Mouse (Mus musculus) heart, embryonic 11.5 days (tissue): ENCODE measurements around the gene Dnlz. TPM values are rescaled to one million over a fixed set of nuclear protein-coding genes. Genes with fewer than 3 reads are reported as not detected.

Experiments used
- ATAC-seq: fragments of 200-750 bp; cut with Nextera tagmentation; replicated peaks from 2 replicates; pipeline ENCODE4 v1.8.0; 2017; ENCODE audit warnings: moderate library complexity; ENCODE audit not compliant: insufficient number of reproducible peaks, low FRiP score, low TSS enrichment
- H3K27ac ChIP-seq: fragments of 300-500 bp; sonication (generic); 2 replicates; pipeline ENCODE4 v1.5.1; 2014; ENCODE audit warnings: mild to moderate bottlenecking, low read depth, low read length
- H3K27me3 ChIP-seq: fragments of 300-500 bp; sonication (generic); 2 replicates; pipeline ENCODE4 v1.6.1; 2014; ENCODE audit warnings: mild to moderate bottlenecking, low read length, mixed read lengths; ENCODE audit not compliant: control insufficient read depth, insufficient read depth
- H3K36me3 ChIP-seq: fragments of 300-500 bp; sonication (generic); 2 replicates; pipeline ENCODE4 v1.6.1; 2014; ENCODE audit warnings: mild to moderate bottlenecking, low read length, moderate library complexity, mixed read lengths; ENCODE audit not compliant: control insufficient read depth, insufficient read depth
- H3K4me1 ChIP-seq: fragments of 300-500 bp; sonication (generic); 2 replicates; pipeline ENCODE4 v1.6.1; 2014; ENCODE audit warnings: low read length; ENCODE audit not compliant: control insufficient read depth, insufficient read depth
- H3K4me2 ChIP-seq: fragments of 300-500 bp; sonication (generic); 2 replicates; pipeline ENCODE4 v1.6.1; 2014; ENCODE audit warnings: mild to moderate bottlenecking, moderate library complexity
- H3K4me3 ChIP-seq: fragments of 300-500 bp; sonication (generic); 2 replicates; pipeline ENCODE4 v1.5.1; 2014; ENCODE audit warnings: low read depth, low read length
- H3K9ac ChIP-seq: fragments of 300-500 bp; sonication (generic); 2 replicates; pipeline ENCODE4 v1.6.1; 2014; ENCODE audit warnings: mild to moderate bottlenecking, low read depth, low read length, moderate library complexity
- H3K9me3 ChIP-seq: fragments of 300-500 bp; sonication (generic); replicated peaks from 2 replicates; pipeline ENCODE4 v1.6.1; 2016; ENCODE audit warnings: low read length; ENCODE audit not compliant: control insufficient read depth
- WGBS: fragments of 180-500 bp; shearing (Covaris S2); extraction: QIAGEN DNeasy Blood & Tissue Kit; methylation state at CpG from one replicate; pipeline ENCODE4 v1.1.7; 2014; ENCODE audit not compliant: insufficient replicate concordance; 5-methylcytosine and 5-hydroxymethylcytosine counted together
- polyA plus RNA-seq: library from polyadenylated mRNA; unstranded; fragments of >200 nt; fragmentation: Nextera tagmentation; extraction: Ambion mirVana; gene quantifications from 2 replicates; pipeline ENCODE4 v1.2.1, GENCODE M21; 2014

The Dnlz gene
- polyA plus RNA-seq, 1 experiment from 2014 or later: 26.3 TPM

GRCm38 (mm10) chr2:26320245-26321185 lies 31.4 kb downstream of the Dnlz start:
- H3K27me3 ChIP-seq: no peaks in the 10 kb centered on the region
- no peaks in the 10 kb centered on the region for H3K9me3 ChIP-seq
- ATAC-seq: no peak
- H3K4me2 ChIP-seq: no peak overlapping the region
- no peak overlapping the region for H3K27ac ChIP-seq
- WGBS: 80% methylated on average over 14 of the region's 14 CpGs
- no peak overlapping the region for H3K9ac ChIP-seq
- H3K4me3 ChIP-seq: no peak overlapping the region
- peaks cover 32% of the 10 kb centered on the region for H3K4me1 ChIP-seq
- peaks cover 18% of the 10 kb centered on the region for H3K36me3 ChIP-seq

GRCm38 (mm10) chr2:26319519-26320244 lies 32.2 kb downstream of the Dnlz start:
- 83% methylated on average over 13 of the region's 13 CpGs for WGBS
- H3K4me3 ChIP-seq: no peak overlapping the region
- no peak overlapping the region for H3K27ac ChIP-seq
- peaks cover 11% of the 10 kb centered on the region for H3K36me3 ChIP-seq
- H3K4me1 ChIP-seq: peaks cover 29% of the 10 kb centered on the region
- no peak for ATAC-seq
- no peaks in the 10 kb centered on the region for H3K27me3 ChIP-seq
- no peak overlapping the region for H3K4me2 ChIP-seq
- H3K9ac ChIP-seq: no peak overlapping the region
- H3K9me3 ChIP-seq: no peaks in the 10 kb centered on the region

- no peaks in the 10 kb centered on the region for H3K27me3 ChIP-seq
- ATAC-seq: no peak
- no peak overlapping the region for H3K4me3 ChIP-seq
- H3K36me3 ChIP-seq: peaks cover 11% of the 10 kb centered on the region
- H3K9me3 ChIP-seq: no peaks in the 10 kb centered on the region
- peaks cover 35% of the 10 kb centered on the region for H3K4me1 ChIP-seq
- no peak overlapping the region for H3K9ac ChIP-seq
- WGBS: 87% methylated on average over 9 of the region's 9 CpGs
- H3K27ac ChIP-seq: no peak overlapping the region
- no peak overlapping the region for H3K4me2 ChIP-seq
Measured at GRCm38 (mm10) chr2:26319109-26319508, 32.8 kb downstream of the Dnlz start.

- no peak overlapping the region for H3K4me3 ChIP-seq
- peaks cover 1% of the 10 kb centered on the region for H3K36me3 ChIP-seq
- ATAC-seq: no peak
- H3K4me2 ChIP-seq: no peak overlapping the region
- peaks cover 37% of the 10 kb centered on the region for H3K4me1 ChIP-seq
- no peak overlapping the region for H3K9ac ChIP-seq
- no peak overlapping the region for H3K27ac ChIP-seq
- H3K27me3 ChIP-seq: no peaks in the 10 kb centered on the region
- WGBS: 81% methylated on average over 3 of the region's 3 CpGs
- H3K9me3 ChIP-seq: no peaks in the 10 kb centered on the region
Measured at GRCm38 (mm10) chr2:26317991-26318672, 33.8 kb downstream of the Dnlz start.

- no peak overlapping the region for H3K9ac ChIP-seq
- H3K4me2 ChIP-seq: peak overlapping the region; percentile 94
- ATAC-seq: no peak
- WGBS: 65% methylated on average over 3 of the region's 3 CpGs
- peaks cover 37% of the 10 kb centered on the region for H3K4me1 ChIP-seq
- H3K9me3 ChIP-seq: no peaks in the 10 kb centered on the region
- H3K27me3 ChIP-seq: no peaks in the 10 kb centered on the region
- no peaks in the 10 kb centered on the region for H3K36me3 ChIP-seq
- no peak overlapping the region for H3K27ac ChIP-seq
- no peak overlapping the region for H3K4me3 ChIP-seq
Measured at GRCm38 (mm10) chr2:26317371-26317770, 34.5 kb downstream of the Dnlz start.

GRCm38 (mm10) chr2:26316576-26317246 lies 35.2 kb downstream of the Dnlz start:
- H3K4me3 ChIP-seq: peak overlapping the region; percentile 90
- 63% methylated on average over 9 of the region's 9 CpGs for WGBS
- H3K9ac ChIP-seq: peak overlapping the region; percentile 94
- peak overlapping the region; percentile 94 for H3K4me2 ChIP-seq
- no peak for ATAC-seq
- H3K9me3 ChIP-seq: no peaks in the 10 kb centered on the region
- H3K27ac ChIP-seq: no peak overlapping the region; the same call in 1 of the 2 replicates
- no peaks in the 10 kb centered on the region for H3K36me3 ChIP-seq
- H3K27me3 ChIP-seq: no peaks in the 10 kb centered on the region
- peaks cover 41% of the 10 kb centered on the region for H3K4me1 ChIP-seq

GRCm38 (mm10) chr2:26315925-26316311 lies 36.0 kb downstream of the Dnlz start:
- no peaks in the 10 kb centered on the region for H3K27me3 ChIP-seq
- H3K4me1 ChIP-seq: peaks cover 41% of the 10 kb centered on the region
- 1% methylated on average over 11 of the region's 11 CpGs for WGBS
- H3K4me3 ChIP-seq: peak overlapping the region; percentile 90
- H3K27ac ChIP-seq: peak overlapping the region; percentile 92
- peak overlapping the region; percentile 94 for H3K9ac ChIP-seq
- peak; percentile 33 for ATAC-seq
- H3K9me3 ChIP-seq: no peaks in the 10 kb centered on the region
- no peaks in the 10 kb centered on the region for H3K36me3 ChIP-seq
- peak overlapping the region; percentile 94 for H3K4me2 ChIP-seq
